ENCODE assay signal across 10 mouse cellular contexts in genomic region chr5:123134875-123135382, GRCm38 (mm10). TPM values are rescaled to one million over a fixed set of nuclear protein-coding genes. Genes with fewer than 3 reads are reported as not detected.
DNase-seq lines count a peak whose midpoint lies in the region; ATAC-seq and TF ChIP-seq lines count a peak whose summit lies in the region.
"Had no signal": no experiment of that assay in that cellular context is flagged by ENCODE, and none has a peak within 500 bp of the region (broad histone marks: within the 10 kb centered on the region; RNA-seq: fewer than 3 reads in every experiment).

No protein-coding gene starts in this region.

- peak overlapping the region; percentile 57 for H3K4me3 ChIP-seq in lung, embryonic 15.5 days
- peak overlapping the region; percentile 81 for H3K4me3 ChIP-seq in forebrain, embryonic 12.5 days (replicated peaks)
- peak overlapping the region; percentile 88 for H3K4me3 ChIP-seq in limb, embryonic 15.5 days
- H3K4me3 ChIP-seq in small intestine, adult 2 months (ENCODE audit: low read depth, low read length): peak overlapping the region; percentile 54

- peak overlapping the region; percentile 96; the same call in 1 of the 2 replicates for H3K9ac ChIP-seq in lung, embryonic 15.5 days
- H3K9ac ChIP-seq in forebrain, embryonic 12.5 days: peak overlapping the region; percentile 99
- 0 out of 2 replicates have a peak overlapping the region, but pooled peaks have one; percentile 23 for H3K9ac ChIP-seq in limb, embryonic 15.5 days

- no peak for TF ChIP-seq POLR2A in small intestine, adult 2 months (IDR thresholded peaks at IDR 0.05; ENCODE audit: low read depth, low read length)

- ATAC-seq in lung, embryonic 15.5 days (ENCODE audit: borderline replicate concordance, extremely low read depth, low FRiP score, low TSS enrichment): no peak
- ATAC-seq in forebrain, embryonic 12.5 days (ENCODE audit: low FRiP score): no peak
- ATAC-seq in limb, embryonic 15.5 days (ENCODE audit: insufficient number of reproducible peaks, low FRiP score, low TSS enrichment, low read depth): no peak

- peaks cover 69% of the 10 kb centered on the region for H3K4me1 ChIP-seq in lung, embryonic 15.5 days
- H3K4me1 ChIP-seq in forebrain, embryonic 12.5 days: peaks cover 73% of the 10 kb centered on the region
- peaks cover 77% of the 10 kb centered on the region for H3K4me1 ChIP-seq in limb, embryonic 15.5 days
- H3K4me1 ChIP-seq in small intestine, adult 2 months (ENCODE audit: control insufficient read depth, insufficient read depth, insufficient read length, low read length): peaks cover 30% of the 10 kb centered on the region

- H3K27me3 ChIP-seq in lung, embryonic 15.5 days: no peaks in the 10 kb centered on the region
- peaks cover 7% of the 10 kb centered on the region; the same call in 1 of the 2 replicates for H3K27me3 ChIP-seq in forebrain, embryonic 12.5 days
- no peaks in the 10 kb centered on the region for H3K27me3 ChIP-seq in limb, embryonic 15.5 days
- no peaks in the 10 kb centered on the region for H3K27me3 ChIP-seq in small intestine, adult 2 months (ENCODE audit: control insufficient read depth, insufficient read depth, low read length)

- H3K4me2 ChIP-seq in lung, embryonic 15.5 days: peak overlapping the region; percentile 99
- peak overlapping the region; percentile 100 for H3K4me2 ChIP-seq in forebrain, embryonic 12.5 days
- peak overlapping the region; percentile 89 for H3K4me2 ChIP-seq in limb, embryonic 15.5 days

- H3K27ac ChIP-seq in lung, embryonic 15.5 days: peak overlapping the region; percentile 100
- peak overlapping the region; percentile 100 for H3K27ac ChIP-seq in forebrain, embryonic 12.5 days
- H3K27ac ChIP-seq in limb, embryonic 15.5 days: peak overlapping the region; percentile 100
- H3K27ac ChIP-seq in small intestine, adult 2 months (ENCODE audit: insufficient read depth, low read depth, low read length): peak overlapping the region; percentile 94

- 23% methylated on average over 8 of the region's 8 CpGs for WGBS in lung, embryonic 15.5 days
- WGBS in forebrain, embryonic 12.5 days: 19% methylated on average over 8 of the region's 8 CpGs
- 15% methylated on average over 8 of the region's 8 CpGs for WGBS in limb, embryonic 15.5 days
- WGBS in small intestine, adult 2 months: 13% methylated on average over 8 of the region's 8 CpGs

- DNase-seq in lung, postnatal 4 days: no peak
- DNase-seq in layer of hippocampus, postnatal 36 days: no peak
- no peak for DNase-seq in spleen, adult 18-20 months
- DNase-seq in embryo, embryonic 9.5 days (ENCODE audit: extremely low spot score): no peak

- H3K36me3 ChIP-seq in lung, embryonic 15.5 days: no peaks in the 10 kb centered on the region
- peaks cover 31% of the 10 kb centered on the region for H3K36me3 ChIP-seq in forebrain, embryonic 12.5 days (replicated peaks)
- H3K36me3 ChIP-seq in limb, embryonic 15.5 days: 0 out of 2 replicates have a peak, but pooled peaks cover 6% of the 10 kb centered on the region
- H3K36me3 ChIP-seq in small intestine, adult 2 months (ENCODE audit: control insufficient read depth, insufficient read depth, low read length): peaks cover 9% of the 10 kb centered on the region

- H3K9me3 ChIP-seq in lung, embryonic 15.5 days: no peaks in the 10 kb centered on the region
- no peaks in the 10 kb centered on the region for H3K9me3 ChIP-seq in forebrain, embryonic 12.5 days
- no peaks in the 10 kb centered on the region for H3K9me3 ChIP-seq in limb, embryonic 15.5 days

- no peak for TF ChIP-seq CTCF in small intestine, adult 2 months (IDR thresholded peaks at IDR 0.05; ENCODE audit: extremely low read depth, insufficient read length, insufficient replicate concordance, low read depth, low read length)

RNA-seq across cellular contexts. Expression of gene Rhof, which starts 2.4 kb away (rescaled TPM):
- polyA plus RNA-seq in lung, embryonic 15.5 days (2015; fragmentation: Nextera tagmentation; extraction: Ambion mirVana): 2.7 and 2.8 TPM in 2 replicates
- 1.9 and 2.8 TPM in 2 replicates for polyA plus RNA-seq in forebrain, embryonic 12.5 days (2016; fragmentation: Nextera tagmentation; extraction: Ambion mirVana)
- polyA plus RNA-seq in limb, embryonic 15.5 days (2015; fragmentation: Nextera tagmentation; extraction: Ambion mirVana): 4.9 and 5.7 TPM in 2 replicates
- polyA plus RNA-seq in small intestine, adult 2 months (2012; rRNA removed): 28.0 and 91.6 TPM in 2 replicates
- 10 to 100 TPM; 43.0 to 48.0 TPM for total RNA-seq in layer of hippocampus, postnatal 36 days (2021)

RNA-seq across cellular contexts. Expression of gene Setd1b, which starts 7.1 kb away (rescaled TPM):
- polyA plus RNA-seq in lung, embryonic 15.5 days (2015; fragmentation: Nextera tagmentation; extraction: Ambion mirVana): 8.7 and 9.2 TPM in 2 replicates
- 13.1 and 13.6 TPM in 2 replicates for polyA plus RNA-seq in forebrain, embryonic 12.5 days (2016; fragmentation: Nextera tagmentation; extraction: Ambion mirVana)
- polyA plus RNA-seq in limb, embryonic 15.5 days (2015; fragmentation: Nextera tagmentation; extraction: Ambion mirVana): 8.9 and 10.4 TPM in 2 replicates
- 10.7 and 18.5 TPM in 2 replicates for polyA plus RNA-seq in small intestine, adult 2 months (2012; rRNA removed)
- total RNA-seq in layer of hippocampus, postnatal 36 days (2021): 10 to 100 TPM; 31.4 to 36.2 TPM

RNA-seq across cellular contexts. Expression of gene Psmd9, which starts 34.3 kb away (rescaled TPM):
- polyA plus RNA-seq in lung, embryonic 15.5 days (2015; fragmentation: Nextera tagmentation; extraction: Ambion mirVana): 85.3 and 88.7 TPM in 2 replicates
- polyA plus RNA-seq in forebrain, embryonic 12.5 days (2016; fragmentation: Nextera tagmentation; extraction: Ambion mirVana): 66.5 and 71.6 TPM in 2 replicates
- 88.2 and 93.3 TPM in 2 replicates for polyA plus RNA-seq in limb, embryonic 15.5 days (2015; fragmentation: Nextera tagmentation; extraction: Ambion mirVana)
- polyA plus RNA-seq in small intestine, adult 2 months (2012; rRNA removed): 12.5 and 21.9 TPM in 2 replicates
- total RNA-seq in layer of hippocampus, postnatal 36 days (2021): 10 to 100 TPM; 28.2 to 30.8 TPM

RNA-seq across cellular contexts. Expression of gene Hpd, which starts 47.6 kb away (rescaled TPM):
- 0.72 TPM in 1 of 2 replicates, not detected in the other for polyA plus RNA-seq in lung, embryonic 15.5 days (2015; fragmentation: Nextera tagmentation; extraction: Ambion mirVana)
- polyA plus RNA-seq in forebrain, embryonic 12.5 days (2016; fragmentation: Nextera tagmentation; extraction: Ambion mirVana): not detected in 2 replicates
- not detected in 2 replicates for polyA plus RNA-seq in limb, embryonic 15.5 days (2015; fragmentation: Nextera tagmentation; extraction: Ambion mirVana)
- polyA plus RNA-seq in small intestine, adult 2 months (2012; rRNA removed): 5.5 and 19.6 TPM in 2 replicates
- total RNA-seq in layer of hippocampus, postnatal 36 days (2021): not detected
- total RNA-seq: layer of hippocampus, adult 18-20 months had no signal
- polyA plus RNA-seq: brain, embryonic 14.5 days had no signal

Comparison
In these comparisons a context has a peak if more than half of its experiments do, and no peak if none do; other contexts are left out.
1. H3K9ac ChIP-seq: peak in every context shown above with its lines; median percentile 99 in forebrain, embryonic 12.5 days; 96 in lung, embryonic 15.5 days; 23 in limb, embryonic 15.5 days.